Mouse (Mus musculus) forebrain, embryonic 16.5 days (tissue): ENCODE data around the gene Fam57b. TPM values are rescaled to one million over a fixed set of nuclear protein-coding genes. Genes with fewer than 3 reads are reported as not detected.
A peak's percentile ranks its signal among the peaks of the same experiment; 100 is the strongest.
"Not testable (repeated sequence)": the region's sequence is repeated elsewhere in the genome, so short reads cannot be mapped to it uniquely, and the experiment has no call there.

ENCODE experiments used
- ATAC-seq: fragments of 200-750 bp; cut with Nextera tagmentation; 2 replicates; pipeline ENCODE4 v1.8.0; 2017; ENCODE audit warnings: mild to moderate bottlenecking, moderate library complexity
- H3K27ac ChIP-seq: fragments of 300-500 bp; sonication (generic); 2 replicates; pipeline ENCODE4 v1.5.1; 2014; ENCODE audit warnings: low read length, control low read depth
- H3K27me3 ChIP-seq: fragments of 300-500 bp; sonication (generic); replicated peaks from 2 replicates; pipeline ENCODE4 v1.6.1; 2014; ENCODE audit warnings: low read length; ENCODE audit not compliant: control insufficient read depth, insufficient read depth
- H3K36me3 ChIP-seq: fragments of 300-500 bp; sonication (generic); 2 replicates; pipeline ENCODE4 v1.6.1; 2014; ENCODE audit not compliant: control insufficient read depth, insufficient read depth
- H3K4me1 ChIP-seq: fragments of 300-500 bp; sonication (generic); replicated peaks from 2 replicates; pipeline ENCODE4 v1.6.1; 2014; ENCODE audit warnings: low read length; ENCODE audit not compliant: control insufficient read depth, insufficient read depth
- H3K4me2 ChIP-seq: fragments of 300-500 bp; sonication (generic); 2 replicates; pipeline ENCODE4 v1.6.1; 2014; ENCODE audit warnings: mild to moderate bottlenecking, low read length, control low read depth
- H3K4me3 ChIP-seq: fragments of 300-500 bp; sonication (generic); replicated peaks from 2 replicates; pipeline ENCODE4 v1.5.1; 2014; ENCODE audit warnings: mild to moderate bottlenecking, low read length, control low read depth
- H3K9ac ChIP-seq: fragments of 300-500 bp; sonication (generic); replicated peaks from 2 replicates; pipeline ENCODE4 v1.6.1; 2014; ENCODE audit warnings: low read depth, low read length, control low read depth
- H3K9me3 ChIP-seq: fragments of 300-500 bp; sonication (generic); 2 replicates; pipeline ENCODE4 v1.6.1; 2016; ENCODE audit warnings: low read length; ENCODE audit not compliant: control insufficient read depth
- WGBS: fragments of 180-500 bp; shearing (Covaris S2); extraction: QIAGEN DNeasy Blood & Tissue Kit; methylation state at CpG from one replicate; pipeline ENCODE4 v1.1.7; 2014; 5-methylcytosine and 5-hydroxymethylcytosine counted together
- polyA plus RNA-seq: library from polyadenylated mRNA; unstranded; fragments of >200 nt; fragmentation: Nextera tagmentation; extraction: Ambion mirVana; gene quantifications from 2 replicates; pipeline ENCODE4 v1.2.1, GENCODE M21; 2015

Fam57b gene
- polyA plus RNA-seq, 1 experiment from 2014 or later = 40.4 TPM

- H3K27me3 ChIP-seq = no peaks in the 10 kb centered on the region
- no peak for ATAC-seq
- H3K36me3 ChIP-seq = 0 out of 2 replicates have a peak, but pooled peaks cover 3% of the 10 kb centered on the region
- no peaks in the 10 kb centered on the region for H3K9me3 ChIP-seq
- H3K4me3 ChIP-seq = no peak overlapping the region
- WGBS = 84% methylated on average over 10 of the region's 10 CpGs
- H3K9ac ChIP-seq = no peak overlapping the region
- no peak overlapping the region for H3K4me2 ChIP-seq
- no peak overlapping the region for H3K27ac ChIP-seq
- peaks cover 36% of the 10 kb centered on the region for H3K4me1 ChIP-seq
Measured at GRCm38 (mm10) chr7:126775185-126775977, 22.1 kb upstream of the Fam57b start.

- peaks cover 40% of the 10 kb centered on the region for H3K4me1 ChIP-seq
- no peak for ATAC-seq
- no peak overlapping the region for H3K27ac ChIP-seq
- no peak overlapping the region for H3K4me2 ChIP-seq
- WGBS = 68% methylated on average over 3 of the region's 3 CpGs
- no peaks in the 10 kb centered on the region for H3K27me3 ChIP-seq
- no peaks in the 10 kb centered on the region for H3K36me3 ChIP-seq
- H3K9me3 ChIP-seq = no peaks in the 10 kb centered on the region
- H3K4me3 ChIP-seq = no peak overlapping the region
- no peak overlapping the region for H3K9ac ChIP-seq
Measured at GRCm38 (mm10) chr7:126775978-126776234, 21.6 kb upstream of the Fam57b start.

- H3K4me1 ChIP-seq = peaks cover 46% of the 10 kb centered on the region
Measured at GRCm38 (mm10) chr7:126776598-126777057, 20.8 kb upstream of the Fam57b start, which contains the start of gene Ypel3. Gene Ypel3 (plus strand): TSS chr7:126776955.

GRCm38 (mm10) chr7:126777476-126777875, 20.0 kb upstream of the Fam57b start:
- H3K4me3 ChIP-seq = peak overlapping the region; percentile 74
- no peak for ATAC-seq
- peak overlapping the region; percentile 91 for H3K9ac ChIP-seq
- peak overlapping the region; percentile 88 for H3K27ac ChIP-seq
- H3K36me3 ChIP-seq = no peaks in the 10 kb centered on the region
- WGBS = 45% methylated on average over 10 of the region's 10 CpGs
- peaks cover 46% of the 10 kb centered on the region for H3K4me1 ChIP-seq
- peak overlapping the region; percentile 86 for H3K4me2 ChIP-seq
- H3K9me3 ChIP-seq = no peaks in the 10 kb centered on the region
- no peaks in the 10 kb centered on the region for H3K27me3 ChIP-seq

More at GRCm38 (mm10) chr7:126776598-126777057, 20.8 kb upstream of the Fam57b start, which contains the start of gene Ypel3:
- Histone ChIP-seq H3K27me3 (no peaks in the 10 kb centered on the region), H3K9me3 (no peaks in the 10 kb centered on the region), H3K36me3 (no peaks in the 10 kb centered on the region), H3K4me2 (peak within 1 kb of the TSS; percentile 86), H3K9ac (peak within 1 kb of the TSS; percentile 91), H3K27ac (peak within 1 kb of the TSS; percentile 88), H3K4me3 (peak within 1 kb of the TSS; percentile 74)
- WGBS = 0% methylated on average over 36 of the region's 37 CpGs
- peak; percentile 89 for ATAC-seq

GRCm38 (mm10) chr7:126778147-126778546, 19.3 kb upstream of the Fam57b start:
- no peak for ATAC-seq

GRCm38 (mm10) chr7:126779101-126779500, 18.4 kb upstream of the Fam57b start:
- not testable (repeated sequence) for H3K9ac ChIP-seq, H3K36me3 ChIP-seq, H3K27ac ChIP-seq, H3K9me3 ChIP-seq, H3K27me3 ChIP-seq, H3K4me2 ChIP-seq, ATAC-seq, H3K4me3 ChIP-seq
- WGBS = 92% methylated on average over 7 of the region's 7 CpGs
- H3K4me1 ChIP-seq = peaks cover 46% of the 10 kb centered on the region

More at GRCm38 (mm10) chr7:126778147-126778546, 19.3 kb upstream of the Fam57b start:
- Histone ChIP-seq H3K4me1 (peaks cover 46% of the 10 kb centered on the region), H3K4me2 (peak overlapping the region; percentile 86), H3K9me3 (no peaks in the 10 kb centered on the region), H3K36me3 (no peaks in the 10 kb centered on the region), H3K9ac (no peak overlapping the region), H3K27ac (peak overlapping the region; percentile 31; the same call in 1 of the 2 replicates), H3K4me3 (no peak overlapping the region), H3K27me3 (no peaks in the 10 kb centered on the region)
- WGBS = 83% methylated on average over 3 of the region's 3 CpGs

GRCm38 (mm10) chr7:126779983-126780970, 17.2 kb upstream of the Fam57b start:
- Histone ChIP-seq H3K9ac (peak overlapping the region; percentile 68), H3K4me1 (peaks cover 46% of the 10 kb centered on the region), H3K36me3 (peaks cover 13% of the 10 kb centered on the region; the same call in 1 of the 2 replicates), H3K4me2 (peak overlapping the region; percentile 94), H3K27me3 (no peaks in the 10 kb centered on the region), H3K9me3 (no peaks in the 10 kb centered on the region), H3K4me3 (peak overlapping the region; percentile 50), H3K27ac (peak overlapping the region; percentile 86)
- ATAC-seq = peak; percentile 78
- WGBS = under 1% methylated on average over 21 of the region's 21 CpGs

- no peaks in the 10 kb centered on the region for H3K9me3 ChIP-seq
- ATAC-seq = no peak
- H3K4me3 ChIP-seq = peak within 1 kb of the TSS; percentile 50
- peaks cover 42% of the 10 kb centered on the region for H3K4me1 ChIP-seq
- 6% methylated on average over 22 of the region's 22 CpGs for WGBS
- peak within 1 kb of the TSS; percentile 94 for H3K4me2 ChIP-seq
- H3K36me3 ChIP-seq = peaks cover 17% of the 10 kb centered on the region
- peak within 1 kb of the TSS; percentile 86 for H3K27ac ChIP-seq
- no peaks in the 10 kb centered on the region for H3K27me3 ChIP-seq
- peak within 1 kb of the TSS; percentile 68 for H3K9ac ChIP-seq
Measured at GRCm38 (mm10) chr7:126780971-126781635, 16.4 kb upstream of the Fam57b start, which contains the start of gene Tbx6. Gene Tbx6 (plus strand): TSS chr7:126781483.
